Mouse (Mus musculus) CH12.LX (cell line): ENCODE measurements around the gene Scrn2.

Experiments
- CTCF ChIP-seq, 2 experiments: IDR thresholded peaks in 1 of 2; conservative IDR thresholded peaks in 1 of 2; 2 replicates each; pipeline ENCODE4 v1.5.1; 2011 to 2012; ENCODE audit warnings: low read depth in 2 of 2, low read length in 2 of 2, improper control_type of control experiment in 1 of 2, inconsistent platforms in 1 of 2, mild to moderate bottlenecking in 1 of 2, moderate library complexity in 1 of 2
- ETS1 ChIP-seq: conservative IDR thresholded peaks from 2 replicates; pipeline ENCODE4 v1.6.1; 2012; ENCODE audit warnings: low read depth, mild to moderate bottlenecking, inconsistent platforms, low read length, improper control_type of control experiment, moderate library complexity
- HCFC1 ChIP-seq: IDR thresholded peaks from 2 replicates; pipeline ENCODE4 v1.6.1; 2012; ENCODE audit warnings: low read depth, mild to moderate bottlenecking, inconsistent platforms, low read length, improper control_type of control experiment
- MEF2A ChIP-seq: IDR thresholded peaks from 2 replicates; pipeline ENCODE4 v1.6.1; 2014; ENCODE audit warnings: low read depth, mild to moderate bottlenecking, inconsistent platforms, low read length, improper control_type of control experiment, borderline replicate concordance
- POLR2A ChIP-seq: IDR thresholded peaks from 2 replicates; pipeline ENCODE4 v1.6.1; 2011; ENCODE audit warnings: low read depth, mild to moderate bottlenecking, improper control_type of control experiment, low read length
- POLR2AphosphoS2 ChIP-seq: IDR thresholded peaks from 2 replicates; pipeline ENCODE4 v1.6.1; 2011; ENCODE audit warnings: low read depth, low read length, improper control_type of control experiment
- RCOR1 ChIP-seq: conservative IDR thresholded peaks from 2 replicates; pipeline ENCODE4 v1.6.1; 2012; ENCODE audit warnings: low read depth, mild to moderate bottlenecking, inconsistent platforms, low read length, improper control_type of control experiment
- USF2 ChIP-seq: conservative IDR thresholded peaks from 2 replicates; pipeline ENCODE4 v1.6.1; 2011; ENCODE audit warnings: low read depth, low read length, improper control_type of control experiment

DNA sequence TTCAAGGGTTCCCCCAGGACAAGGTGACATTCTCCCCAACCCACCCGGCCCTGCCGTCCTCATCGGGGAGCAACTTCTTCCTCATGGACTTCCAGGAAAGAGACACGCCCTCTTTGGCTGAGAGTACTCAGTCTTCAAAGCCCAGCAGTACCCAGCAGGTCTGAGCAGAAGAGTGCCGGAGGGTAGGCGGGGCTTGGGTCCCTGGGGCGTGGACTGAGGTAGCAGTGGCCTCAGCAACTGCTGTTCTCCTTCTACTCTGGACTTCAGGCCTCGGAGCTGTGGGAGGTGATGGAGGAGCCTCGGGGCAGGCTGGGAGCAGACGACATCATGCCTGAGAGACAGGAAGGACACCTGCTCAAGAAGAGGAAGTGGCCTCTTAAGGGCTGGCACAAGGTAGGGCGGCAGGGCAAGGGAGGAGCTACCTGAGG is 22.5 kb downstream of the Scrn2 start:
- TF ChIP-seq ETS1 (no peak), USF2 (no peak), RCOR1 (no peak), HCFC1 (0 out of 2 replicates have a peak, but pooled peaks have one; percentile 36), MEF2A (no peak), CTCF (conservative IDR thresholded peaks at IDR 0.05 in 1 of 2, IDR thresholded peaks at IDR 0.05 in 1 of 2; ENCODE audit: low read depth in 2 of 2, low read length in 2 of 2) (no peak), POLR2A (peak; percentile 56; the same call in 1 of the 2 replicates), POLR2AphosphoS2 (no peak)
